Mouse (Mus musculus): Measurements from ENCODE around the gene St3gal6.

- TF ChIP-seq CHD2 (IDR thresholded peaks at IDR 0.05; ENCODE audit: low read depth, low read length), result no peak
- no peak for TF ChIP-seq ZNF384 (IDR thresholded peaks at IDR 0.05; ENCODE audit: low read depth, low read length)
- no peak for TF ChIP-seq MAFK (IDR thresholded peaks at IDR 0.05; ENCODE audit: insufficient read depth, low read depth, low read length)
- TF ChIP-seq HCFC1 (IDR thresholded peaks at IDR 0.05; ENCODE audit: borderline replicate concordance, insufficient read depth, low read length), result no peak
- no peak for TF ChIP-seq ZC3H11A (IDR thresholded peaks at IDR 0.05; ENCODE audit: borderline replicate concordance, low read depth, low read length)
Observed at GRCm38 (mm10) chr16:58453138-58453537, 70.9 kb downstream of the St3gal6 start.
